Mouse (Mus musculus): ENCODE measurements around the gene Asic2.

- TF ChIP-seq CTCF (conservative IDR thresholded peaks at IDR 0.05; ENCODE audit: low read length) (no peak), POU5F1 (IDR thresholded peaks at IDR 0.05; ENCODE audit: borderline replicate concordance, low read length) (no peak), NANOG (IDR thresholded peaks at IDR 0.05; ENCODE audit: borderline replicate concordance, low read length) (no peak)
These were observed 779.2 kb downstream of the Asic2 start for GRCm38 (mm10) chr11:81189103-81189502.

All from E14TG2a.4 (cell line).